Mouse (Mus musculus) induced T-regulatory cell, adult 2 months (primary cell): Measurements from ENCODE around the gene Hoxa4.

Experiments used
- DNase-seq: peaks from one replicate; pipeline ENCODE4 v3.0.0-alpha.2; 2012; ENCODE audit warnings: low read depth

Hoxa4 gene

GRCm38 (mm10) chr6:52228475-52229465, 37.2 kb upstream of the Hoxa4 start:
- no peak for DNase-seq

- no peak for DNase-seq
Measured at GRCm38 (mm10) chr6:52227470-52228222, 36.1 kb upstream of the Hoxa4 start.

DNA sequence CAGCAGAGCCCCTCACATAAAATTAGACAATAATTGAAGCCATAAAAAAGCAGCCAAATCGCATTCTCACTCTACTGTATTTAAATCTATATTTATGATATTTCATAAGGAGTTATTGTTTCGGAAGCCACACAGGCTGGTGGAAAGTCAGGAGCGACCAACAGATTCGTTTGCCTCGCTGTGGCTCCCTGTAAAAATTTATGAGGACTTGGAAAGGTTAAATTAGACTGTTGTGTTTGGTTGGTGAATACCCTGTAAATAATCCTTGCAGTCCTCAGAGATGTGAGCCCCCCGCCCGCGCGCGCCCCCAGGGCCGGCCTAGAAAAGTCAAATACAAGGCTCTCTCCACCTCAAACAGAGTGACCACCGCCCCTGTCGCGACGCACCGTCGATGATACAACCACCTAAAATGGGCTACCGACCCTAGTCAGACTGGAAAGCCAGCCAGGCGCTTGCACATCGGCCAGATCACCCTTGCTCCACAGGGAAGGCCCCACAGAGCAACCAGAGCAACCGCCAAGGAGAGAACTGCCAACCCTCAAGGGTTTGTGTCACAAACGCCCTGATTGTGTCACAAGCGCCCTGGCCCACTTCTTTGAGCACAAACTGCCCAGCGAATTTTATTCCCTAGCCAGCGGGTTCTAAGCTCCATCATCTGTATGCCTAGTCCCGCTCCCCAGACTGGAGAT, 35.2 kb upstream of the Hoxa4 start:
- no peak for DNase-seq

- DNase-seq, result no peak
Measured at GRCm38 (mm10) chr6:52225612-52226568, 34.3 kb upstream of the Hoxa4 start.

- peak; percentile 6 for DNase-seq
Measured at GRCm38 (mm10) chr6:52224895-52225611, 33.5 kb upstream of the Hoxa4 start.

- peak; percentile 21 for DNase-seq
Measured at GRCm38 (mm10) chr6:52223939-52224760, 32.6 kb upstream of the Hoxa4 start.

DNA sequence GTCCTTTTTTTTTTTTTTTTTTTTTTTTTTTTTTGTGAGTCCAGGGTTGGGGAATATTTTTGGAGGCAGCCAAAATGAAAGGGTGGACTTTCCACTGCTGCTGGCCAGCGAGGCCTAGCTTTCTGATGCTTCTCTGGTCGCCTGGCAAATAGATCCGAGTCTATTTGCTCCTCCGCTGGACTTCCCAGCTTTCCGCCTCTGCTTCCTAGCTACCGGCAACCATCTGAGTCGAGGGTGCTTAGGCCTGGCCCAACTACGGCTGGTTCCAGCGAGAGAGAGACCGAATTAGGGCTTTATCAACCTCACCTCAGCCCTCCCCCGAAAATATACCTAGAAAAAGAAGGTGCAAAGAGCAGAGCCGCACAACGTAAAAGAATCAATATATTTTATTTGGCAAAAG, 31.2 kb upstream of the Hoxa4 start:
- no peak for DNase-seq

DNA sequence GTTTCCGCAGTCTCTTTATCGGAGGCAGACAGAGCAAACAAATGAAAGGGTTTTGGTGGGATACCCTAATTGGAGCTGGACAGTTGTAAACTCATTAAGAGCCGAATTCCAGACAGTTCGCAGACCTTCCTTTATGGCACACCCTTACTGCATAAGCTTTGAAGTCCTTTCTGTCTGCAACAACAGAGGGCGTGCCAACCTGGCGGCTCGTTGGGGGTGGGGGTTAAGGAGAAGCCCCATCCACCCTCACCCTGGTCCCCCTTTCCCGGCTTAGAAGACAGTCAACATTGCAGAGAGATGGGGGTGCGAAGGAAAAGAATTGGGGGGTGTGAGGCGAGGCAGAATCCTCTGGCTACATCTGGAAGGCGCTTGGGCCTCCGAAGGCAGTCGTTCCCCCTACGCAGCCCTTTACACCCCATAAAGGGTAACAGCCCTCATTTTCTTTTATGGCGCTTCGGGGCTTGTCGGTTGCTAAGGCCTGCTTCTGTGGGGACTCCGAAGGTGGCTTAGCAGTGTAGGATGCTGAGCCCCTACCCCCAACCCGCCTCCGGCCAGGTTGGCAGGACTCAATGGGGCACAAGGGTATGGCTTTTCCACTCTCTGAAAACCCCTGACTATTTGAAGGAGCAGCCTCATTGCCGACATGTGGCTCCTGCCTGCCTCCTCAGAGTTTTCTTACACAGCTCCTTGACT, 30.6 kb upstream of the Hoxa4 start:
- peak; percentile 19 for DNase-seq

DNA sequence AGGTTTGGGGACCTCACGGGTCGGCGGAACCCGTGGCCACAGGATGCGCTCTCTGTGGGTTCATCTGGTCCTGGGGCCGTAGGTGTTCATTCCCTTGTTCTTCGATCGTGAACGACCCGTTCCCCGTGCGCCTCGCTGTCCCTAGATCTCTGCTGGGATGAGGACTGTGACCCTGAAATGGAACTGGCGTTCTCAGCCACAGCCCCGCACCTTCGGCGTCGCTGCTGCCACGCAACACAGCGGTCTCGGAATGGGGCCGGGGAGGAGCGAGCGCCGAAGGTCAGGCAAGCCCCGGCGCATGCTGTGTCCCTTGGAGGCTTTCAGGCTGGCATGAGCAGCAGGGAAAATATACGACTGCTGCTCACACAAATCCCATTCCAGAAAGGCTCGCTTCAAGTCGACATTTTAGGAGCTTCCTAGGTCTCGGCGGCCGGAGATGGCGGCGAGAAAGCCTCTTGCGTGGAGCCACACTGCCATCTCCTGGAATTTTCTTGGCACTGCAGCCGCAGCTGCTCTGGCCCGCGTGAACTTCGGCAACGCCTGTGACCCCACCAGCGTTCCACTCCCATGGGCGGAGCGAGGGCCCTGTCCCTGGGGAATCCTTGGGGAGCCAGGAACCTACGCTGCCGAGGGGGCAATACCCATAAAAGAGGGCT, 29.9 kb upstream of the Hoxa4 start, which contains the start of gene Hoxa7:
TSS of gene Hoxa7 (minus strand) at position 518 of the 656 bp plus-strand sequence.
- DNase-seq, result peak; percentile 88

- DNase-seq, result peak; percentile 47
Measured at GRCm38 (mm10) chr6:52220865-52221310, 29.3 kb upstream of the Hoxa4 start.

DNA sequence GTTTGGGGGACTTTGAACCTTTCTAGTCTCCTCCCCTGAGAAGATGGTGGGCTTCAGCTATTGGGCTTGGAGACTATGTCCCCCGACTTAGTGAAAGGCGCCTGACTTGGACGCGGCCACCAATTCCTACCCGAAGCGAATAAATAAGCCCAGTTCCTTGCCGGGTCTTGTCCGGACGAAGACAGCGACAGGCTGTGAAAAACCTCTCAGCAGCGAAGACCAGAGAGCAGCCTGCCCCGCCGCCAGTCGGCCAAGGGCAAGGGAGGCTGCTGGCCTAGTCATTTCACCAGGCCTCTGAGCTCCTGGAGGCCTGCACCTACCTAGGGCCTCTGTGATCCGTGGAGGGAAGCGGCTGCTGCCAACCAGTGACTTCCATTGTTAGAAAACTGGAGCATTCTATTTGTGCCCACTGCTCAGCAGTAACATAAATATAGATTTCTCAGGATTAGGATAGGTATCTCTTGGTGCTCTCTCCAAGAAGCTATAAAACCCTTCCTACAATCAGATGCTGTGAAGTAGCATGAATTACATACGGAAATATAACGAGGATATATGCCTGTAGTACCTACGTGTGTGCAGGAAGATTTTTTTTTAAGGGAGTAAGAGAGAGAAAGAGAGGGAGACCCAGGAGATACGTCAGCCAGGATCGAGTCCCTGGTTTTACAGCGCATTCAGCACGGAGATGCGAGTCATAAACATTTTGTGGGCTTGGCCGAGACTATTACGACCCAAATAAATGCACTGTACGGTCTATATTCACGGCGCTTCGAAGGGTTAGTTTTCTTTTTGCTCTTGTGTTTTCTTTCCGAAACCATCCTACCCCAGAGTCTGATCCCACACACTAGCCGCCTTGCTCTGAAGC, 28.7 kb upstream of the Hoxa4 start:
- peak; percentile 28 for DNase-seq

GRCm38 (mm10) chr6:52219234-52219942, 27.8 kb upstream of the Hoxa4 start:
- DNase-seq, result peak; percentile 20

GRCm38 (mm10) chr6:52218643-52219215, 27.2 kb upstream of the Hoxa4 start:
- DNase-seq, result peak; percentile 8

DNA sequence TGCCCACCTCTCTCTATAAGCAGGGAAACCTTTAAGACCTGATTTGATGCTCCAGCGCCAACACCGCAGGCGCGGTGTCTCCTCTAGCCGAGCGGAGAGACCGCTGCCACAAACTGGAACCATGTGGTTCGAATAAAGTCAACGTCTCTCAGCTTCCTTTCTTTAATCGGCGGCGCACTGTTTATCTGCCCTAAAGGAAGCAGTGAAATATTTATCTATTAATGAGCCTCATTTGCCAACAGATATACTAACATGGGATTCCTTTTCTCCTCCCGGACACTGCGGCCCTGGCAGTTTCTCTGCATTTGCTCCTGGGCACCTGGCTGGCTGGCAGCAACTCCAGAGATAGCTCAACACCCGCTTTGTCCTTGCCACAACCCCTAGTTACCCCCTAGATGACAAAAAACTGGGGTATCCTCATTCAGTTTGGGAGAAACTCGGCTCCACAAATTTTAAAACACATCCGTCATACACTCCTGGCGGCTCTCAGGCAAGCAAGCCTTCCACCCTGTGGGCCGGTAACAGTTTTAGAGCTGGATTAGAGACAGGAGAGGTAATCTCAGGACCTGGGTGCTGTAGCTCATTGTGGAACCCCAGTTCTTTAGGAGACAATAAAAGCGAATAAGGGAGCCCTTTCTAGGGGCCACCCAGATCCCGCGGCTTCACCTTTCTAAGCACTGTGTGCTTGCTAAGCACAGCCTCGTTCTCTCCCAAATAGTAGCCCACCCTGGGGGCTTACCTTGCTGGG, 26.5 kb upstream of the Hoxa4 start:
- DNase-seq, result peak; percentile 17

DNA sequence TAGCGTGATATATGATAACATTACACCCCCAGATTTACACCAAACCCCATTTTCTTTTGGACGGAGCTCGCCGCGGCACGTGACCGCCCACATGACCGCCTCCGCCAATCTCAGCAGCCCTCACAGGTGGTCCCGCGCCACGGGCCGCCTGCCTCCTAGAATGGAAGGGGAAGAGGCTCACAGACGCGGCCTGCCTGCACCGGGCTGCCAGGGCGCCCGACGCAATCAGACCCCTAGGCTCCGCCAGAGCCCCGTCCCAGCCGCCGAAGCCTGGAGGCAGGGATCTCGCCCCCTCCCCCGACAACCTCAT, 25.9 kb upstream of the Hoxa4 start:
- peak; percentile 56 for DNase-seq
